Mouse (Mus musculus): ENCODE data around the gene Entpd8. TPM values are rescaled to one million over a fixed set of nuclear protein-coding genes. Genes with fewer than 3 reads are reported as not detected.

The Entpd8 gene
- polyA plus RNA-seq, 1 experiment from 2014 or later = not detected

DNA sequence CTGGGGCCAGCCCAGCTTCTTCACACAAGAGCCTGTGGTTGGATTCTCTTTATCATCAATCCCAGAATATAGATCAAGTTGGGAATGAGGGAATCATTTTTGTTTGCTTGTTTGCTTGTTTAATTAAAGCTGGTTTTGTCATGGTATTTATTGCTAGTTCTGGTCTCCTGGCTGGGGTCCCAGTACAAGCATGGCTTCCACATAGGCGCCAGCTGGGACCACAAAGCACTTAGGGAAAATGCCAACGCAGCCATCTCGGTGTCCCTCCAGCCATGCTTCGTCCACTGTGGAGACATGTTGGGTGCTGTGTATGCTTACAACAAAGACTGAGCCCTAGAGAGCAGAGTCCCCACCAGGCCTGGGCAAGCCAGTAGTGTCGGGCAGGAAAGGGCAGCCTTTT is 5.5 kb downstream of the Entpd8 start:
- Histone ChIP-seq H3K4me1 (ENCODE audit: control insufficient read depth, insufficient read depth, low read depth, low read length) (no peaks in the 10 kb centered on the region), H3K27ac (ENCODE audit: low read depth, low read length) (no peak overlapping the region), H3K27me3 (replicated peaks; ENCODE audit: control insufficient read depth, insufficient read depth, low read length) (no peaks in the 10 kb centered on the region), H3K4me3 (ENCODE audit: low read length) (no peak overlapping the region), H3K9ac (ENCODE audit: low read depth, low read length) (no peak overlapping the region), H3K4me2 (ENCODE audit: low read length) (no peak overlapping the region), H3K36me3 (ENCODE audit: control insufficient read depth, insufficient read depth, low read length) (no peaks in the 10 kb centered on the region), H3K9me3 (ENCODE audit: control insufficient read depth, low read length) (no peaks in the 10 kb centered on the region)
- 76% methylated on average over 5 of the region's 5 CpGs for WGBS
- no peak for ATAC-seq

DNA sequence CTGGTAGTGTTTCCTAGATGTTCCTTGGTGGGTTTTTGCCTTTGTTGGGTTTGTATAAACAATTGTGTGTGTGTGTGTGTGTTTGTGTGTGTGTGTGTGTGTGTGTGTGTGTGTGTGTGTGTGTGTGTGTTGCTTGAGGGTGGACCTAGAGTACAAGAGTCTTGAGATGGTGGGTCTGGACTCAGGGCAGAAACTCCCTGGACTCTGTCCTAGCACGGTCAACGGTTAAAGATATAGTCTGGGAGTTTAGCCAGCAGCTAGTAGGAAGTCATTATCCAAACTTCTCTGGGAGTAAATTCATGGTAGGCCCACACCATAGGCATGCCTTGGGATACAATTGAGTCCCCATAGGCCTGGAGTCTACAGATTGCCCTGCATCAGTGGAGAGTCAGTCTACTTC is 7.7 kb downstream of the Entpd8 start:
- WGBS = 94% methylated on average over 2 of the region's 2 CpGs

DNA sequence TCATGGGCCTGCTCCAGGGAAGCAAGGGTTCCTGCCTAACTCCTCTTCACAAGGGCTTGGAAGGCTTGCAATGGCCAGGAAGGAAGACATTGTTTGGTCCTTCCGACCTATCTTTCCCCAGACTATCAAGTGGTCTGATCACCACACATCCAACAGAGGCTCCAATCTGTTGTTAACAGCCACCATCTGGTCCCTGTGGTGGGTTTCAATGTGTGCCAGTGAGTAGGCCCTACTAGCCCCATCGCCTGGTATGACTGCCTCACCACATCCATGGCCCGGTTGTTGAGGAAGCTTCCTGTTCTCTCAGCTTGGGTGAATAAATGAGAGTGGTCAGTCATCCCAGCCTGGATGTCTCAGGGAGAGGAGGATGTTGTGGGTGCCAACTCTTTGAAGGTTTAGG is 8.5 kb downstream of the Entpd8 start:
- no peak overlapping the region for H3K4me3 ChIP-seq (ENCODE audit: low read length)
- no peak overlapping the region for H3K9ac ChIP-seq (ENCODE audit: low read depth, low read length)
- WGBS = 84% methylated on average over 3 of the region's 3 CpGs
- H3K27ac ChIP-seq (ENCODE audit: low read depth, low read length) = no peak overlapping the region
- no peaks in the 10 kb centered on the region for H3K4me1 ChIP-seq (ENCODE audit: control insufficient read depth, insufficient read depth, low read depth, low read length)
- ATAC-seq = no peak
- no peaks in the 10 kb centered on the region for H3K9me3 ChIP-seq (ENCODE audit: control insufficient read depth, low read length)
- H3K27me3 ChIP-seq (replicated peaks; ENCODE audit: control insufficient read depth, insufficient read depth, low read length) = no peaks in the 10 kb centered on the region
- no peak overlapping the region for H3K4me2 ChIP-seq (ENCODE audit: low read length)
- no peaks in the 10 kb centered on the region for H3K36me3 ChIP-seq (ENCODE audit: control insufficient read depth, insufficient read depth, low read length)

More for the DNA sequence above, 7.7 kb downstream of the Entpd8 start:
- H3K4me3 ChIP-seq (ENCODE audit: low read length) = no peak overlapping the region
- H3K9me3 ChIP-seq (ENCODE audit: control insufficient read depth, low read length) = no peaks in the 10 kb centered on the region
- no peak overlapping the region for H3K27ac ChIP-seq (ENCODE audit: low read depth, low read length)
- H3K36me3 ChIP-seq (ENCODE audit: control insufficient read depth, insufficient read depth, low read length) = no peaks in the 10 kb centered on the region
- H3K4me1 ChIP-seq (ENCODE audit: control insufficient read depth, insufficient read depth, low read depth, low read length) = no peaks in the 10 kb centered on the region
- H3K9ac ChIP-seq (ENCODE audit: low read depth, low read length) = no peak overlapping the region
- no peaks in the 10 kb centered on the region for H3K27me3 ChIP-seq (replicated peaks; ENCODE audit: control insufficient read depth, insufficient read depth, low read length)
- ATAC-seq = no peak
- no peak overlapping the region for H3K4me2 ChIP-seq (ENCODE audit: low read length)

DNA sequence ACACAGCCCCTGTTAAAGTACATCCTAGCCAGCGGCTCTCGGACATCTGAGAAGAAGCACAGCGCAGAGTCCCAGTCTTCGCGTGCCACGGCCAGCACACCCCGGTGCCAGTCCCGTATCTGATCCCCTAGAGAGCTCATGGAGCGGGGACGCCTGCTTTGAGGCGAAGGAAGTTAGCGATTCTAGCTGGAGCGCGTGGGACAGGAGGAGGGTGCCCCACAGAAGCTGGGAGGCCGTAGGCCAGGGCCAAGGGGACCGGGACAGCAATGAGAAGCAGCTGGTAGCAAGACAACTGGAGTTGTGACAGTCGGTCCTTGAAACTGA is 14.6 kb downstream of the Entpd8 start:
- H3K9me3 ChIP-seq (ENCODE audit: control insufficient read depth, low read length) = no peaks in the 10 kb centered on the region
- H3K27ac ChIP-seq (ENCODE audit: low read depth, low read length) = no peak overlapping the region
- H3K4me2 ChIP-seq (ENCODE audit: low read length) = no peak overlapping the region
- H3K4me3 ChIP-seq (ENCODE audit: low read length) = no peak overlapping the region
- no peak overlapping the region for H3K9ac ChIP-seq (ENCODE audit: low read depth, low read length)
- WGBS = 32% methylated on average over 17 of the region's 17 CpGs
- H3K4me1 ChIP-seq (ENCODE audit: control insufficient read depth, insufficient read depth, low read depth, low read length) = no peaks in the 10 kb centered on the region
- H3K27me3 ChIP-seq (replicated peaks; ENCODE audit: control insufficient read depth, insufficient read depth, low read length) = no peaks in the 10 kb centered on the region
- ATAC-seq = no peak
- no peaks in the 10 kb centered on the region for H3K36me3 ChIP-seq (ENCODE audit: control insufficient read depth, insufficient read depth, low read length)

DNA sequence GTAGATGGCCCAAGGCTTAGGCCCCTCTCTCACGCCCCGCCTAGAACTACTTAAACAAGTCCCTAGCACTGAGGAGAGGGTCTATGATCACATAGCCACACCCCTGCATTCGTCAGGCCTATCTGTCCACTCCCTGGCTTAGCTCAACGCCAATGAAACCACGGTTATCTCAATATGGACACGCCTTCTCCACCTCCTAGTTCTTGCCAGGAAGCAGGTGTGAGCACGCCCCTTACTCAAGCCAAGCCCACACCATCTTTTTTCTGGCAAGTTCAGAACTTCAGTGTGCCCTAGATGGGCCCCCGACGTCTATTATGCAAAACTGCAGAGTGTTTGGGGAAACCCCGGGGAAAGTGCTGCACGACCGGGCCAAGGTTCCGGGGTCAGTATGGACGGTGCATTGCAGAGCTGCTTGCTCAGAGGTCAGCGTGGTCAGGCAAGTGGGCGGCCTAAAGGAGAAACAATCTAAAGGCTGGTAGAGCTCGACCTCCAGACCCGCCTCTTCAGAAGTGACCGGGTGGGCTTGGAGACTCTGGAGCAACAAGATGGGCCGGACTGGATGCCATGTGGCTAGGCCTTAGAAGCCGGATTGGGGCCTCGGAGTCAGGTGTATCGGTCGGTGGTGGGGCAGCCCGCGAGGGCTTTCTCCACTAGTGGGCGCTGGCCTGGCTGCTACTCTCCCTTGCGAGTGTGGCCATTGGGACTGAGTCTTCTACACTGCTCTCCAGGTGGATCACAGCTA is 15.2 kb downstream of the Entpd8 start, which contains the start of gene Noxa1:
Noxa1 (minus strand) TSS at position 41 of the 742 bp plus-strand sequence.
- Histone ChIP-seq H3K4me2 (ENCODE audit: low read length) (no peak within 1 kb of the TSS), H3K27me3 (replicated peaks; ENCODE audit: control insufficient read depth, insufficient read depth, low read length) (no peaks in the 10 kb centered on the region), H3K9ac (ENCODE audit: low read depth, low read length) (no peak within 1 kb of the TSS), H3K4me3 (ENCODE audit: low read length) (no peak within 1 kb of the TSS), H3K27ac (ENCODE audit: low read depth, low read length) (no peak within 1 kb of the TSS), H3K4me1 (ENCODE audit: control insufficient read depth, insufficient read depth, low read depth, low read length) (no peaks in the 10 kb centered on the region), H3K36me3 (ENCODE audit: control insufficient read depth, insufficient read depth, low read length) (no peaks in the 10 kb centered on the region), H3K9me3 (ENCODE audit: control insufficient read depth, low read length) (no peaks in the 10 kb centered on the region)
- no peak for ATAC-seq
- WGBS = 52% methylated on average over 28 of the region's 28 CpGs

DNA sequence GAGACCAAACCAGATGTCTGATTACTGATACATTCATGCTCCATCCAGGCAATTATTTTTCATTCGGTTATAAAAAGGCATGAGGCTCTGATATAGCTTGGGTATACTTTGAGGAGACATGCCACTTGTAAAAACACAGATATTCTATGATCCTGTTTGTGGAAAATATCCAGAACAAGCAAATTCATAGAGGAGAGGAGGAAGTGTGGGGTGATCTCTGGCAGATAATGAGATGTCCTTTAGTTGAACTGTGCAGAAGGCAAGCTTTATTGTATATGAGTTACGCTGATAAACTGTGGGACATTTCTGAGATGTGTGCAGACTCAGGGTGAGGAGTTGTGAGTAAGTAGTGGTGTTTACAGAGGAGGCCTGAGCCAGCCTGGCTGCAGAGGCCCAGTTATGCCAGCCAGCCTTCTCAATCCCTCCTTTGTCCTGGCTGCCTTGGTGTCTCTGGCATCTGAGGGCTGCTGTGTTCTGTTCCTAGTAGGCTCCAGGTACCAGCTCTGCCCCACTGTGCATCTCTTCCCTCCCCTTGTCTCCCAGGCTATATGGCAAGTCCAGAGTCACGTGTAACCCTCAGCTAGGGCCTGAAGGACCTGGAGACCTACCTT is 18.0 kb downstream of the Entpd8 start:
- no peaks in the 10 kb centered on the region for H3K4me1 ChIP-seq (ENCODE audit: control insufficient read depth, insufficient read depth, low read depth, low read length)
- H3K27ac ChIP-seq (ENCODE audit: low read depth, low read length) = no peak overlapping the region
- no peaks in the 10 kb centered on the region for H3K9me3 ChIP-seq (ENCODE audit: control insufficient read depth, low read length)
- ATAC-seq = no peak
- WGBS = 71% methylated on average over 3 of the region's 3 CpGs
- H3K9ac ChIP-seq (ENCODE audit: low read depth, low read length) = 0 out of 2 replicates have a peak overlapping the region, but pooled peaks have one; percentile 9
- H3K4me3 ChIP-seq (ENCODE audit: low read length) = no peak overlapping the region
- no peaks in the 10 kb centered on the region for H3K27me3 ChIP-seq (replicated peaks; ENCODE audit: control insufficient read depth, insufficient read depth, low read length)
- no peak overlapping the region for H3K4me2 ChIP-seq (ENCODE audit: low read length)
- H3K36me3 ChIP-seq (ENCODE audit: control insufficient read depth, insufficient read depth, low read length) = no peaks in the 10 kb centered on the region

DNA sequence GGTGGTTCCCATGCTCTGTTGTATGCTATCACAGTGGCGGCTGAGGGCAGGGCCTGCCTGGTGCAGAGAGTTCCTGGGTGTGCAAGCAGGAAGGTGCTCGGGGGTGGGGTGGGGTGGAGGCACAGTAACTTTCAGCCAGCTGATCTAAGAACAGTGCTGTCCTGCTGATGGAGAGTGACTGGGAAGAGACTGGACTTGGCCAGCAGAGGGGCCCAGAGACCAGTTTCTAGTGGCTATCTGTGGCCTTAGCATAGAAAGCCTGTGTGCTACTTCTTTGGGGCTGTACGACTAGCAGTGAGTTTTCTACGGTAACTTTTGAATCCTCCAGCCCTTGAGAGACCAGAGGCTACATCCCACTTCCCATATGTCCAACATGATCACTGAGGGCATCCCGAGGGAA is 18.9 kb downstream of the Entpd8 start:
- ATAC-seq = peak; percentile 79
- H3K36me3 ChIP-seq (ENCODE audit: control insufficient read depth, insufficient read depth, low read length) = no peaks in the 10 kb centered on the region
- no peaks in the 10 kb centered on the region for H3K9me3 ChIP-seq (ENCODE audit: control insufficient read depth, low read length)
- no peaks in the 10 kb centered on the region for H3K27me3 ChIP-seq (replicated peaks; ENCODE audit: control insufficient read depth, insufficient read depth, low read length)
- H3K9ac ChIP-seq (ENCODE audit: low read depth, low read length) = no peak overlapping the region
- H3K27ac ChIP-seq (ENCODE audit: low read depth, low read length) = no peak overlapping the region
- H3K4me1 ChIP-seq (ENCODE audit: control insufficient read depth, insufficient read depth, low read depth, low read length) = no peaks in the 10 kb centered on the region
- no peak overlapping the region for H3K4me2 ChIP-seq (ENCODE audit: low read length)
- H3K4me3 ChIP-seq (ENCODE audit: low read length) = no peak overlapping the region
- 31% methylated on average over 4 of the region's 5 CpGs for WGBS

DNA sequence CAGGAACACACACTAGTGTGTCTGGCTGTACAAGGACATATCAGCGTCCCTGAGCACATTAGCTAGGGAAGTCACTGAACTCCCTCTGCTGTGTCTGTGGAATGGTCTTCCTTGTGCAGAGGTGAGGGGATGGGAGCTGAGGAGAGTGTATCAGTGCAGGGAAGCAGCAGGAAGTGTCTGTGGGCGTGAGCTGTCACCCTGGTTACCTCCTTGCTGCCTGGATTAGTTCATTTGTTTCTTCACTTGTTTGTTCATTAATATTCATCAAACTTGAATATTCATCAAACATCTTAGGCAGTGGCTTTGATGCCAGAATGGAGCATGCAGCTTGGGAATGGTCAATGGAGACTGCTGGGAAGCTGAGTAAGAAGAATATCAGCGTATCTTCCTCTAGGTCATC is 19.6 kb downstream of the Entpd8 start:
- no peaks in the 10 kb centered on the region for H3K36me3 ChIP-seq (ENCODE audit: control insufficient read depth, insufficient read depth, low read length)
- ATAC-seq = no peak
- 33% methylated on average over 3 of the region's 3 CpGs for WGBS

DNA sequence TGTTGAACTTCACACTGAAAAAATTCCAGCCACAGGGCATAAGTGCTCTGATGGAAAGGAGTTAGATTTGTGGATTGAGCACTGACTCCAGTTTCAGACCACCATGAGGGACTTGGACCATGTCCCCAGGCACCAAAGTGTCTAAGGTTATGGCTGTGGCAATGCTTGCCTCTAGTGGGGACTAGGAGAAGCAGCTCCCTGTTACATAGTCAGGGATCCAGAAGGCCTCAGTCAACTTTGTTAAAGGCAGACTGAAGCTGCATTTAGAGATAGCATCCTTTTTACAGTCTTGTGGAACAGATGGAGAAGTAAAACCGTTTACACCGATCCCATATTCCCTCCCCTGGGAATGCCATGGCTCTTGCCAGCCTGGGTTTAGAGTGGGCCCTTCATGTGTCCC is 24.0 kb downstream of the Entpd8 start:
- Histone ChIP-seq H3K9ac (ENCODE audit: low read depth, low read length) (no peak overlapping the region), H3K36me3 (ENCODE audit: control insufficient read depth, insufficient read depth, low read length) (no peaks in the 10 kb centered on the region), H3K4me3 (ENCODE audit: low read length) (no peak overlapping the region), H3K4me1 (ENCODE audit: control insufficient read depth, insufficient read depth, low read depth, low read length) (no peaks in the 10 kb centered on the region), H3K27me3 (replicated peaks; ENCODE audit: control insufficient read depth, insufficient read depth, low read length) (no peaks in the 10 kb centered on the region), H3K9me3 (ENCODE audit: control insufficient read depth, low read length) (no peaks in the 10 kb centered on the region), H3K4me2 (ENCODE audit: low read length) (no peak overlapping the region), H3K27ac (ENCODE audit: low read depth, low read length) (no peak overlapping the region)
- no peak for ATAC-seq
- whole genome bisulfite sequencing = 95% methylated on average over 2 of the region's 2 CpGs

More for the DNA sequence above, 19.6 kb downstream of the Entpd8 start:
- Histone ChIP-seq H3K27me3 (replicated peaks; ENCODE audit: control insufficient read depth, insufficient read depth, low read length) (no peaks in the 10 kb centered on the region), H3K4me1 (ENCODE audit: control insufficient read depth, insufficient read depth, low read depth, low read length) (no peaks in the 10 kb centered on the region), H3K27ac (ENCODE audit: low read depth, low read length) (no peak overlapping the region), H3K4me2 (ENCODE audit: low read length) (no peak overlapping the region), H3K9ac (ENCODE audit: low read depth, low read length) (no peak overlapping the region), H3K9me3 (ENCODE audit: control insufficient read depth, low read length) (no peaks in the 10 kb centered on the region), H3K4me3 (ENCODE audit: low read length) (no peak overlapping the region)
